Mouse (Mus musculus): ENCODE measurements around the gene Larp1. TPM values are rescaled to one million over a fixed set of nuclear protein-coding genes. Genes with fewer than 3 reads are reported as not detected.
"Not testable (repeated sequence)": the region's sequence is repeated elsewhere in the genome, so short reads cannot be mapped to it uniquely, and the experiment has no call there.

The Larp1 gene
- polyA plus RNA-seq, 1 experiment: 34.6 TPM

GRCm38 (mm10) chr11:58092541-58092940 is 83.7 kb downstream of the Larp1 start:
- TF ChIP-seq POLR2A (IDR thresholded peaks at IDR 0.05; ENCODE audit: borderline replicate concordance, extremely low read depth, low read depth, low read length) (no peak), CTCF (IDR thresholded peaks at IDR 0.05; ENCODE audit: insufficient read depth, low read length) (no peak)
- Histone ChIP-seq H3K4me3 (replicated peaks; ENCODE audit: extremely low read depth, low read depth, low read length) (peak overlapping the region; percentile 61), H3K4me1 (ENCODE audit: control insufficient read depth, insufficient read depth, low read length) (peaks cover 4% of the 10 kb centered on the region; the same call in 1 of the 2 replicates)
- 28% methylated on average over 4 of the region's 4 CpGs for WGBS
- DNase-seq: peak; percentile 12

GRCm38 (mm10) chr11:58093021-58093528 is 84.2 kb downstream of the Larp1 start, which contains the start of gene Gm12248:
Gm12248 (minus strand) TSS chr11:58093134.
- H3K4me3 ChIP-seq (replicated peaks; ENCODE audit: extremely low read depth, low read depth, low read length): peak within 1 kb of the TSS; percentile 61
- H3K4me1 ChIP-seq (ENCODE audit: control insufficient read depth, insufficient read depth, low read length): peaks cover 6% of the 10 kb centered on the region; the same call in 1 of the 2 replicates
- DNase-seq: peak; percentile 34
- TF ChIP-seq CTCF (IDR thresholded peaks at IDR 0.05; ENCODE audit: insufficient read depth, low read length) (no peak), POLR2A (IDR thresholded peaks at IDR 0.05; ENCODE audit: borderline replicate concordance, extremely low read depth, low read depth, low read length) (peak; percentile 63; the same call in 1 of the 2 replicates)
- 18% methylated on average over 12 of the region's 12 CpGs for WGBS

- no peak for DNase-seq
- WGBS: 90% methylated on average over 4 of the region's 4 CpGs
- H3K4me1 ChIP-seq (ENCODE audit: control insufficient read depth, insufficient read depth, low read length): peaks cover 6% of the 10 kb centered on the region; the same call in 1 of the 2 replicates
- TF ChIP-seq POLR2A (IDR thresholded peaks at IDR 0.05; ENCODE audit: borderline replicate concordance, extremely low read depth, low read depth, low read length): no peak
- no peak for TF ChIP-seq CTCF (IDR thresholded peaks at IDR 0.05; ENCODE audit: insufficient read depth, low read length)
- H3K4me3 ChIP-seq (replicated peaks; ENCODE audit: extremely low read depth, low read depth, low read length): no peak overlapping the region
Observed at GRCm38 (mm10) chr11:58094766-58095165, 85.9 kb downstream of the Larp1 start.

- Histone ChIP-seq H3K4me3 (replicated peaks; ENCODE audit: extremely low read depth, low read depth, low read length) (no peak overlapping the region), H3K4me1 (ENCODE audit: control insufficient read depth, insufficient read depth, low read length) (peaks cover 6% of the 10 kb centered on the region; the same call in 1 of the 2 replicates)
- 79% methylated on average over 1 of the region's 1 CpGs for whole genome bisulfite sequencing
- DNase-seq: no peak
- TF ChIP-seq POLR2A (IDR thresholded peaks at IDR 0.05; ENCODE audit: borderline replicate concordance, extremely low read depth, low read depth, low read length) (no peak), CTCF (IDR thresholded peaks at IDR 0.05; ENCODE audit: insufficient read depth, low read length) (no peak)
Observed at GRCm38 (mm10) chr11:58095561-58095960, 86.7 kb downstream of the Larp1 start.

- WGBS: 32% methylated on average over 5 of the region's 5 CpGs
- no peak for TF ChIP-seq POLR2A (IDR thresholded peaks at IDR 0.05; ENCODE audit: borderline replicate concordance, extremely low read depth, low read depth, low read length)
- TF ChIP-seq CTCF (IDR thresholded peaks at IDR 0.05; ENCODE audit: insufficient read depth, low read length): no peak
- DNase-seq: no peak
- H3K4me1 ChIP-seq (ENCODE audit: control insufficient read depth, insufficient read depth, low read length): peaks cover 6% of the 10 kb centered on the region; the same call in 1 of the 2 replicates
- no peak overlapping the region for H3K4me3 ChIP-seq (replicated peaks; ENCODE audit: extremely low read depth, low read depth, low read length)
Observed at GRCm38 (mm10) chr11:58096160-58096559, 87.3 kb downstream of the Larp1 start.

GRCm38 (mm10) chr11:58096821-58097620 is 88.2 kb downstream of the Larp1 start:
- H3K4me1 ChIP-seq (ENCODE audit: control insufficient read depth, insufficient read depth, low read length): peaks cover 6% of the 10 kb centered on the region; the same call in 1 of the 2 replicates
- WGBS: 45% methylated on average over 20 of the region's 20 CpGs
- no peak overlapping the region for H3K4me3 ChIP-seq (replicated peaks; ENCODE audit: extremely low read depth, low read depth, low read length)
- peak; percentile 13 for DNase-seq
- TF ChIP-seq CTCF (IDR thresholded peaks at IDR 0.05; ENCODE audit: insufficient read depth, low read length): no peak
- no peak for TF ChIP-seq POLR2A (IDR thresholded peaks at IDR 0.05; ENCODE audit: borderline replicate concordance, extremely low read depth, low read depth, low read length)

- TF ChIP-seq CTCF (IDR thresholded peaks at IDR 0.05; ENCODE audit: insufficient read depth, low read length) (no peak), POLR2A (IDR thresholded peaks at IDR 0.05; ENCODE audit: borderline replicate concordance, extremely low read depth, low read depth, low read length) (no peak)
- 2% methylated on average over 33 of the region's 38 CpGs for WGBS
- 0 out of 2 replicates have a peak, but pooled peaks cover 2% of the 10 kb centered on the region for H3K4me1 ChIP-seq (ENCODE audit: control insufficient read depth, insufficient read depth, low read length)
- peak; percentile 42 for DNase-seq
- peak overlapping the region; percentile 68 for H3K4me3 ChIP-seq (replicated peaks; ENCODE audit: extremely low read depth, low read depth, low read length)
Observed at GRCm38 (mm10) chr11:58097621-58098365, 88.9 kb downstream of the Larp1 start.

- not testable (repeated sequence) for H3K4me3 ChIP-seq (replicated peaks; ENCODE audit: extremely low read depth, low read depth, low read length); DNase-seq; H3K4me1 ChIP-seq (ENCODE audit: control insufficient read depth, insufficient read depth, low read length)
- 73% methylated on average over 5 of the region's 5 CpGs for WGBS
- 0 out of 2 replicates have a peak, but pooled peaks have one; percentile 6 for TF ChIP-seq CTCF (IDR thresholded peaks at IDR 0.05; ENCODE audit: insufficient read depth, low read length)
Observed at GRCm38 (mm10) chr11:58098366-58098720, 89.5 kb downstream of the Larp1 start.

- peaks cover 5% of the 10 kb centered on the region for H3K4me1 ChIP-seq (ENCODE audit: control insufficient read depth, insufficient read depth, low read length)
- WGBS: 87% methylated on average over 2 of the region's 2 CpGs
- H3K4me3 ChIP-seq (replicated peaks; ENCODE audit: extremely low read depth, low read depth, low read length): no peak overlapping the region
- no peak for TF ChIP-seq POLR2A (IDR thresholded peaks at IDR 0.05; ENCODE audit: borderline replicate concordance, extremely low read depth, low read depth, low read length)
- no peak for TF ChIP-seq CTCF (IDR thresholded peaks at IDR 0.05; ENCODE audit: insufficient read depth, low read length)
- no peak for DNase-seq
Observed at GRCm38 (mm10) chr11:58100006-58100405, 91.1 kb downstream of the Larp1 start.

Data from lung, adult 2 months (tissue).